Mouse (Mus musculus): ENCODE measurements around the gene Perp. TPM values are rescaled to one million over a fixed set of nuclear protein-coding genes. Genes with fewer than 3 reads are reported as not detected.

Perp gene
- polyA plus RNA-seq, 1 experiment: 6.6 TPM

DNA sequence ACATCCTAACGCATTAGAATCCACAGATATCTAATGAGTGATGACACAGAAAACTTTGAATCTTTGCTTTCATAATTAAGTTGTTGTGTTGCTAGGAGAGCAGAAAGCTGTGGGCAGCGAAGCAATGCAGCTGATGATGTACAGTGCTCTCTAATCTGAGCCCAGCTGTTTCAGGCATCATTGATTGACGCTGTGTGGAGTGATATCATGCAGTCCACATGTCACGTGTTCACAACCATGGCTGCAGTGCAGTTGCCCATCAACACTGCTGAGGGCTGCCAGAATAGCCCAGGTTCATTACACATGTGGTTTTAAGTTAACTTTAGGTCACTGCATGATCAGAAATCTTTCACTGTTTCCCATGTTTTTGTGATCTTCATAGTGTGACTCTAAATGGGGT lies 5.3 kb upstream of the Perp start:
- H3K27ac ChIP-seq (ENCODE audit: insufficient read depth, low read length): no peak overlapping the region
- H3K4me1 ChIP-seq (ENCODE audit: control insufficient read depth, insufficient read depth, low read length): no peaks in the 10 kb centered on the region
- H3K4me3 ChIP-seq (ENCODE audit: insufficient read depth, low read length): no peak overlapping the region
- TF ChIP-seq POLR2A (IDR thresholded peaks at IDR 0.05; ENCODE audit: extremely low read depth, insufficient read depth, low read length): no peak
- no peak for TF ChIP-seq CTCF (IDR thresholded peaks at IDR 0.05; ENCODE audit: extremely low read depth, insufficient read depth, low read length)

GRCm38 (mm10) chr10:18840736-18841135 lies 4.1 kb upstream of the Perp start:
- no peaks in the 10 kb centered on the region for H3K4me1 ChIP-seq (ENCODE audit: control insufficient read depth, insufficient read depth, low read length)
- no peak overlapping the region for H3K4me3 ChIP-seq (ENCODE audit: insufficient read depth, low read length)
- H3K27ac ChIP-seq (ENCODE audit: insufficient read depth, low read length): no peak overlapping the region
- peak; percentile 24; the same call in 1 of the 2 replicates for TF ChIP-seq CTCF (IDR thresholded peaks at IDR 0.05; ENCODE audit: extremely low read depth, insufficient read depth, low read length)
- no peak for TF ChIP-seq POLR2A (IDR thresholded peaks at IDR 0.05; ENCODE audit: extremely low read depth, insufficient read depth, low read length)

GRCm38 (mm10) chr10:18845287-18845662 lies 455 bp downstream of the Perp start:
- TF ChIP-seq POLR2A (IDR thresholded peaks at IDR 0.05; ENCODE audit: extremely low read depth, insufficient read depth, low read length): no peak
- no peak for TF ChIP-seq CTCF (IDR thresholded peaks at IDR 0.05; ENCODE audit: extremely low read depth, insufficient read depth, low read length)

GRCm38 (mm10) chr10:18845711-18846110 lies 891 bp downstream of the Perp start:
- TF ChIP-seq CTCF (IDR thresholded peaks at IDR 0.05; ENCODE audit: extremely low read depth, insufficient read depth, low read length): no peak
- no peak for TF ChIP-seq POLR2A (IDR thresholded peaks at IDR 0.05; ENCODE audit: extremely low read depth, insufficient read depth, low read length)
- H3K27ac ChIP-seq (ENCODE audit: insufficient read depth, low read length): no peak overlapping the region
- H3K4me1 ChIP-seq (ENCODE audit: control insufficient read depth, insufficient read depth, low read length): no peaks in the 10 kb centered on the region
- H3K4me3 ChIP-seq (ENCODE audit: insufficient read depth, low read length): peak overlapping the region; percentile 31; the same call in 1 of the 2 replicates

More at GRCm38 (mm10) chr10:18845287-18845662, 455 bp downstream of the Perp start:
- no peaks in the 10 kb centered on the region for H3K4me1 ChIP-seq (ENCODE audit: control insufficient read depth, insufficient read depth, low read length)
- no peak overlapping the region for H3K27ac ChIP-seq (ENCODE audit: insufficient read depth, low read length)
- H3K4me3 ChIP-seq (ENCODE audit: insufficient read depth, low read length): peak overlapping the region; percentile 31

GRCm38 (mm10) chr10:18846474-18847264 lies 1.8 kb downstream of the Perp start:
- no peak overlapping the region for H3K4me3 ChIP-seq (ENCODE audit: insufficient read depth, low read length)
- no peak overlapping the region for H3K27ac ChIP-seq (ENCODE audit: insufficient read depth, low read length)
- no peaks in the 10 kb centered on the region for H3K4me1 ChIP-seq (ENCODE audit: control insufficient read depth, insufficient read depth, low read length)
- no peak for TF ChIP-seq CTCF (IDR thresholded peaks at IDR 0.05; ENCODE audit: extremely low read depth, insufficient read depth, low read length)
- TF ChIP-seq POLR2A (IDR thresholded peaks at IDR 0.05; ENCODE audit: extremely low read depth, insufficient read depth, low read length): no peak

- TF ChIP-seq POLR2A (IDR thresholded peaks at IDR 0.05; ENCODE audit: extremely low read depth, insufficient read depth, low read length): no peak
- no peak for TF ChIP-seq CTCF (IDR thresholded peaks at IDR 0.05; ENCODE audit: extremely low read depth, insufficient read depth, low read length)
- H3K27ac ChIP-seq (ENCODE audit: insufficient read depth, low read length): no peak overlapping the region
- no peaks in the 10 kb centered on the region for H3K4me1 ChIP-seq (ENCODE audit: control insufficient read depth, insufficient read depth, low read length)
- H3K4me3 ChIP-seq (ENCODE audit: insufficient read depth, low read length): no peak overlapping the region
These were observed 5.4 kb downstream of the Perp start for GRCm38 (mm10) chr10:18850177-18850576.

GRCm38 (mm10) chr10:18853417-18853816 lies 8.6 kb downstream of the Perp start:
- TF ChIP-seq POLR2A (IDR thresholded peaks at IDR 0.05; ENCODE audit: extremely low read depth, insufficient read depth, low read length): no peak
- no peak for TF ChIP-seq CTCF (IDR thresholded peaks at IDR 0.05; ENCODE audit: extremely low read depth, insufficient read depth, low read length)
- Histone ChIP-seq H3K4me3 (ENCODE audit: insufficient read depth, low read length) (no peak overlapping the region), H3K27ac (ENCODE audit: insufficient read depth, low read length) (no peak overlapping the region), H3K4me1 (ENCODE audit: control insufficient read depth, insufficient read depth, low read length) (no peaks in the 10 kb centered on the region; the same call in 1 of the 2 replicates)

- Histone ChIP-seq H3K4me1 (ENCODE audit: control insufficient read depth, insufficient read depth, low read length) (no peaks in the 10 kb centered on the region; the same call in 1 of the 2 replicates), H3K4me3 (ENCODE audit: insufficient read depth, low read length) (no peak overlapping the region), H3K27ac (ENCODE audit: insufficient read depth, low read length) (no peak overlapping the region)
- TF ChIP-seq POLR2A (IDR thresholded peaks at IDR 0.05; ENCODE audit: extremely low read depth, insufficient read depth, low read length) (no peak), CTCF (IDR thresholded peaks at IDR 0.05; ENCODE audit: extremely low read depth, insufficient read depth, low read length) (no peak)
These were observed 12.4 kb downstream of the Perp start for GRCm38 (mm10) chr10:18857244-18857643.

GRCm38 (mm10) chr10:18859632-18860031 lies 14.8 kb downstream of the Perp start:
- TF ChIP-seq POLR2A (IDR thresholded peaks at IDR 0.05; ENCODE audit: extremely low read depth, insufficient read depth, low read length) (no peak), CTCF (IDR thresholded peaks at IDR 0.05; ENCODE audit: extremely low read depth, insufficient read depth, low read length) (no peak)

More at GRCm38 (mm10) chr10:18859632-18860031, 14.8 kb downstream of the Perp start:
- H3K4me3 ChIP-seq (ENCODE audit: insufficient read depth, low read length): no peak overlapping the region
- H3K27ac ChIP-seq (ENCODE audit: insufficient read depth, low read length): no peak overlapping the region
- no peaks in the 10 kb centered on the region; the same call in 1 of the 2 replicates for H3K4me1 ChIP-seq (ENCODE audit: control insufficient read depth, insufficient read depth, low read length)

Data from cortical plate, adult 2 months (tissue).